Mouse (Mus musculus) forebrain, embryonic 10.5 days (tissue): ENCODE results near the gene Taf13. TPM values are rescaled to one million over a fixed set of nuclear protein-coding genes. Genes with fewer than 3 reads are reported as not detected.
A peak's percentile ranks its signal among the peaks of the same experiment; 100 is the strongest.
"Not testable (repeated sequence)": the region's sequence is repeated elsewhere in the genome, so short reads cannot be mapped to it uniquely, and the experiment has no call there.

Experiments used
- DNase-seq: peaks from one replicate; pipeline ENCODE4 v3.0.0-alpha.2; 2017; ENCODE audit warnings: low spot score; ENCODE audit errors: extremely low spot score
- H3K27ac ChIP-seq: fragments of 300-500 bp; sonication (generic); 2 replicates; pipeline ENCODE4 v1.5.1; 2016; ENCODE audit warnings: mild to moderate bottlenecking
- H3K27me3 ChIP-seq: fragments of 300-500 bp; sonication (generic); 2 replicates; pipeline ENCODE4 v1.6.1; 2016; ENCODE audit warnings: mild to moderate bottlenecking; ENCODE audit not compliant: poor library complexity, severe bottlenecking
- H3K36me3 ChIP-seq: fragments of 300-500 bp; sonication (generic); replicated peaks from 2 replicates; pipeline ENCODE4 v1.6.1; 2016; ENCODE audit warnings: mild to moderate bottlenecking, moderate library complexity
- H3K4me1 ChIP-seq: fragments of 300-500 bp; sonication (generic); 2 replicates; pipeline ENCODE4 v1.6.1; 2016
- H3K4me3 ChIP-seq: fragments of 300-500 bp; sonication (generic); 2 replicates; pipeline ENCODE4 v1.5.1; 2016; ENCODE audit warnings: mild to moderate bottlenecking, moderate library complexity
- H3K9me3 ChIP-seq: fragments of 300-500 bp; sonication (generic); 2 replicates; pipeline ENCODE4 v1.6.1; 2016; ENCODE audit warnings: mild to moderate bottlenecking, moderate library complexity
- WGBS: fragments of 180-500 bp; shearing (Covaris S2); methylation state at CpG from one replicate; pipeline ENCODE4 v1.1.7; 2016; 5-methylcytosine and 5-hydroxymethylcytosine counted together
- polyA plus RNA-seq: library from polyadenylated mRNA; unstranded; fragments of >200 nt; fragmentation: Nextera tagmentation; extraction: Ambion mirVana; gene quantifications from 2 replicates; pipeline ENCODE4 v1.2.1, GENCODE M21; 2016

Taf13 gene
- polyA plus RNA-seq, 1 experiment from 2014 or later: 58.2 TPM

DNA sequence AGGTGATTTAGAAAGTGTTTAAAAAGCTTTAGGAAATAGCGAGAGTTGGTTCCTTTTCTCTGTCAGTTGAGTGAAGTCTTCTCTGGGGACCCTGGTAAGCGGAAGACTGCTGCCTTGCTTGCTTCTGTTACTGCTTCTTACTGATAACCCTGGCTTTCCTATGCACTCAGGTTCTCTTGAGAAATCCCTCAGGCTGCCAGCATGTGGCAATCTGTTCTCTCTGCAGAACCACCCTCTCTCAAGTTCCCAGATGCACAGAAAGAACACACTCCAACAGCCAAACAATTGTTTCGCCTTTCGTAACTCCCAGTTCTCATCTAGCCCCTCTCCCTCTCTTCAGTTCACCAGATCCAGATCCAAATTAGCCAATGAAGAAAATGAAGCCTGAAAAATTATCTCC lies 13.6 kb upstream of the Taf13 start:
- H3K27ac ChIP-seq: no peak overlapping the region
- no peak overlapping the region for H3K4me3 ChIP-seq
- peaks cover 37% of the 10 kb centered on the region for H3K36me3 ChIP-seq
- WGBS: 88% methylated on average over 4 of the region's 4 CpGs
- H3K4me1 ChIP-seq: peaks cover 26% of the 10 kb centered on the region
- H3K9me3 ChIP-seq: no peaks in the 10 kb centered on the region
- no peaks in the 10 kb centered on the region for H3K27me3 ChIP-seq
- no peak for DNase-seq

DNA sequence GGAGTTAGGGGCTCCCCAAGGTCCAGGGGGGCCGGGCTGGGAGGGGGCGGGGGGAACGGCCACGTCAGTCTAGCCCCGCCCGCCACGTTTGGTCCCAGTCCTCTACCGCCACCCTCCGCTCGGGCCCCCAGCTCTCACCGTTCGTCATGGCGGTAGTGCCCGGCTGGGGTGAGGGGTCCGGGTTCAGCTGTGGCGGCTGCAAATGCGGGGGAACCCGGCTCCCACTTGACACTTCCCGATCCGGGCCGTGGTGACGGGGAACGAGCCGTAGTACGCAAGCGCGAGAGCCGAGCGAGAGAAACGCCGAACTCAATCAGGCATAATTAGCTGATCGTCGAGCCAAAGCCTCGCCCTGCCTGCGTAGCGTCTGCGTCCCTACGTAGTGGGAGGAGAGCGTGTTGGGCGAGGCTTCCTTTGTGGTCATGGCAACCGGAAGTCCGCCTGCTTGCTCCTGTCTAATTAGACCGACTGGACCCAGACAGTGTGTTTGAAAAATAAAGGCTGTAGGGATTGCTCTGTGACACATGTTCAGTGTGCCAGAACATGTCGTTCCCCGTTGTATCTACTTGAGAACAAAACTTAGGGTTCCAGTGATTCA lies 9.3 kb upstream of the Taf13 start, which contains the start of gene Tmem167b:
TSS of gene Tmem167b (minus strand) at position 334 of the 598 bp plus-strand sequence.
- peak within 1 kb of the TSS; percentile 91 for H3K27ac ChIP-seq
- peak within 1 kb of the TSS; percentile 92 for H3K4me3 ChIP-seq
- no peaks in the 10 kb centered on the region for H3K27me3 ChIP-seq
- DNase-seq: peak; percentile 97
- peaks cover 25% of the 10 kb centered on the region for H3K4me1 ChIP-seq
- WGBS: under 1% methylated on average over 45 of the region's 45 CpGs
- H3K9me3 ChIP-seq: no peaks in the 10 kb centered on the region
- H3K36me3 ChIP-seq: peaks cover 31% of the 10 kb centered on the region

DNA sequence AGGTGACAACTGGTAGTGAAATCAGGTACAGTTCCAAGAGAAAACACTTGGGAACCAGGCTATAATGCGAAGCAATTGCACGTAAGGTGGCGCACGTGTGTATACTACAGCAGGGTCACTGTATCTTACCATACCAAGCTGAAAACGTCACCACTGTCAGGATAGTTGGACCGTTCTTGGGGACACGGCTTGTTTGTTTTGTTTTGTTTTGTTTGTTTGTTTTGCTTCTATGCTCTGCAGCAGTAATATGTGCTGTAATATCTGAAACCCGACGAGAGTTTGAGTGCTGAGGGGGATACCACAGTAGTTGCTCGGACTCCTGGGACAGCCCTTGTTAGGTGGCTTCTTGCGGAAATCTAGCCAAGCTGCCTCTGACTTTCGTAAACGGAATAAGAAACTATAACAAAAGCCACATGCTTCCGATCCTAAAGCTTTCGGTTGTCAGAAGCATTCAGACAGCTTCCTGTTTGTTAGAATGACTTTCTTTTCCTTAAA lies 8.7 kb upstream of the Taf13 start:
- Histone ChIP-seq H3K27me3 (no peaks in the 10 kb centered on the region), H3K36me3 (peaks cover 26% of the 10 kb centered on the region), H3K9me3 (no peaks in the 10 kb centered on the region), H3K4me3 (peak overlapping the region; percentile 92), H3K27ac (peak overlapping the region; percentile 91), H3K4me1 (peaks cover 31% of the 10 kb centered on the region)
- no peak for DNase-seq
- WGBS: 16% methylated on average over 15 of the region's 15 CpGs

DNA sequence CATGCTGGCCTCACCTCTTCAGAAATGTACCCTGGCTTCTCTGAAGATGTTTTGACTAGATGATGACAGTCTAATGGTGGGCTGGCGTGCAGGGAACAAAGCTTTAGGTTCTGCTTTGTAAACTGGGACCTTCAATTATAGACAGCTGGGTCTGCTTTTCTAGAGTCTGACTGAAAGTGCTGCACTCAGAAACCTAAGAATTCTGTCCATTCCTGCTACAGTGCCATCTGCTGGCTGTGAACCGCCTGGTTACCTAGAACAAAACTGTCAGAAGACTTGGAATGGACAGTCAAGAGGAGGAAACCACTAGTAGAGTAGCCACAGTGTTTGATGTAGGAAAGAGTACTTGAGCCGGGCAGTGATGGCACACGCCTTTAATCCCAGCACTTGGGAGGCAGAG lies 8.2 kb upstream of the Taf13 start:
- H3K9me3 ChIP-seq: no peaks in the 10 kb centered on the region
- H3K27me3 ChIP-seq: no peaks in the 10 kb centered on the region
- peaks cover 35% of the 10 kb centered on the region for H3K4me1 ChIP-seq
- WGBS: 9% methylated on average over 4 of the region's 4 CpGs
- peaks cover 21% of the 10 kb centered on the region for H3K36me3 ChIP-seq
- DNase-seq: peak; percentile 78
- peak overlapping the region; percentile 92 for H3K4me3 ChIP-seq
- H3K27ac ChIP-seq: peak overlapping the region; percentile 91

DNA sequence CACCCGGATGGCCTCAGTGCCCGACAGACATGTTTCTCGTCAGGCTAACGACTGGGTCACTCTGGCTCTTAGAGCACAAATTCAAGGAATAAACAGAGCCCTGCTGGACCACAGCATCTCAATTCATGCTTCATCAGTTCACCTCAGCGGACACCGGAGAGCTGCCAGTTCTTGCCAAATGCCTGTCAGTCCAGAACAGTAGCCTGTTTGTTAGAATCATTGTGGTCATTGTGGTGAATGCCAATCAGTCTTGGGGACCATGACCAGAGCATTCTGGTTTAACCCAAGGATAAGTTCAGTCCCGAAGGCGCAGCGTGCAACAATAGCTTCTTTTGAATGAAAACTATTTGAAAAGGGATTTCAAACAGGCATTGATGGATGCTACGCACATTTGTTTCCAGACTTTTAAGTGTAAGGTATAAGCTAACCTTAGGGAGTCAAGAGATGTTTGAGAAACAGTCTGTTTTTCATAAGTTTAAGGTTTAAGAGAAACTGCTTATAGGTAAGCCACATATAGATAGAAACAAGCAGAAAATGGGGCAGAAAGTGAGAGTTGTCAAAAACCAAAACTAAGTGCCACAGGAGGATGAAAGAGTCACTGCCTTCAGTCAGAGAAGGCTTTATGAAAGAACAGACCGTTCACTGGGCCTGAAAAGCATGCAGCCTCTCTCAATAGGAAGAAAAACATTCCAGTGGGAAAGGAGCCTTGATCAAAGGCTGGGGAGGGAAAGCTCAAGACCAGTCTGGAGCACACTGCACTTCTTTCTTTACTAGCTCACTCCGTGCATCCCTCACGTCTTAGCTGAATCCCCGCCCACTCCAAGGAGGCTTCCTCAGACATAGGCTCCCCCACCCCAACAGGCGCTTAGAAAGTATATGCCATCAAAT lies 3.3 kb upstream of the Taf13 start:
- WGBS: 13% methylated on average over 15 of the region's 15 CpGs
- Histone ChIP-seq H3K4me3 (peak overlapping the region; percentile 18; the same call in 1 of the 2 replicates), H3K27ac (peak overlapping the region; percentile 83), H3K27me3 (no peaks in the 10 kb centered on the region), H3K4me1 (peaks cover 40% of the 10 kb centered on the region), H3K9me3 (no peaks in the 10 kb centered on the region), H3K36me3 (no peaks in the 10 kb centered on the region)
- DNase-seq: peak; percentile 45

DNA sequence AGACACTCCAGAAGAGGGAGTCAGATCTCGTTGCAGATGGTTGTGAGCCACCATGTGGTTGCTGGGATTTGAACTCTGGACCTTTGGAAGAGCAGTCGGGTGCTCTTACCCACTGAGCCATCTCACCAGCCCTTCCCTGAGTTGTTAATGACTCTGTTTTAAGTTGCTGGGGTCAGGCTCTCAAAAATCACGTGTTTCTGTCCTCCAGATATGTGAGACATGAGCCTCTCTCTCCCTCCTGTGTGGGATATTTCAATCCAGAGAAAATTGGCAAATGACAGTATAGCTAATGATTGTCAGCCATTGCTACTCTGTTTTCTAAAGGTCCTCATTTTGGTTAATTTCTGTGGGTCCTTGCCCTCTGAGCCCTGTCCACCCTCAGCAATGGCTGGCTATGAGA lies 1.9 kb upstream of the Taf13 start:
- H3K4me3 ChIP-seq, H3K27ac ChIP-seq, H3K27me3 ChIP-seq, H3K36me3 ChIP-seq, H3K9me3 ChIP-seq, DNase-seq: not testable (repeated sequence)
- 62% methylated on average over 3 of the region's 3 CpGs for WGBS
- peaks cover 45% of the 10 kb centered on the region for H3K4me1 ChIP-seq

DNA sequence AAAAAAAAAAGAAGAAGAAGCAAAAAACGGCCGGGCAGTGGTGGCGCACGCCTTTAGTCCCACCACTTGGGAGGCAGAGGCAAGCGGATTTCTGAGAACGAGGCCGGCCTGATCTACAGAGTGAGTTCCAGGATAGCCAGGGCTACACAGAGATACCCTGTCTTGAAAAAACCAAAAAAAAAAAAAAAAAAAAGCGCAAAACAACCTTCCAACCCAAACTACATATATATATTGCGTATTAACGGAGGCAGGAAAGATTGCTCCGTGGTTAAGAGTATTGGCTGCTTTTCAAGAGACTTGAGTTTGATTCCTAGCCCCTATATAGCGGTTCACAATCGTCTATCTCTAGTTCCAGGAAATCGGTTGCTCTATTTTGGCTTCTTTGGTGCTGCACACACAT lies 685 bp upstream of the Taf13 start:
- Histone ChIP-seq H3K27me3 (no peaks in the 10 kb centered on the region), H3K4me3 (no peak overlapping the region), H3K27ac (no peak overlapping the region), H3K4me1 (peaks cover 45% of the 10 kb centered on the region), H3K9me3 (no peaks in the 10 kb centered on the region), H3K36me3 (peaks cover 3% of the 10 kb centered on the region)
- 87% methylated on average over 14 of the region's 14 CpGs for WGBS
- DNase-seq: no peak

DNA sequence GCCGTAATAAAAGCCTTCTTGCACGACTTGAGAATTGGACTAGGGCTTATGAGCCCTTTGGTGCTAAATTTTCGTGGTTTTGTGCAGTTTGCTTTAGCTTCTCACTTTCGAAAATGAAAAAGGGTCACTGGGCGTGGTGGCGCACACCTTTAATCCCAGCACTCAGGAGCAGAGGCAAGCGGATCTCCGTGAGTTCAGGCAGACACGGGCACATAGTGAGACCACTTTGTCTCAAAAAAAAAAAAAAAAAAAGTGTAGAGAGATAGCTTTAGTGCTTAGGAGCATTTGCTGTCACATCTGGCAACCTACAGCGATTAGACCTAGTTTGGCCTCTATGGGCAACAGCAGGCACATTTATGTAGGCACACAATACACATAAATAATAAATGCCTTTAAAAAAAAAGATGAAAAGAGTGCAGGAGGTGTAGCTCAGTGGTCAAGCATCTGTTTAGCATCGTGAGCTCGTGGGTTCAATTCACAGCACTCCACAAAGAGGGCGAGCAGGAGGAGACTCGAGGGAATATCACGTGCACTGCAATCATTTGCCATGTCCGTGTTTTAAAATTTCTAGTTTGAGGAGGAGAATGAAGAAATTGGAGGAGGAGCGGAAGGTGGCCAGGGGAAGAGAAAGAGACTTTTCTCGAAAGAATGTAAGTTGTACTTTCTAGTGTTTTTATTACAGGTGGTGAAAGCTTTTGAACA lies 962 bp downstream of the Taf13 start:
- DNase-seq: no peak
- no peaks in the 10 kb centered on the region for H3K9me3 ChIP-seq
- 61% methylated on average over 18 of the region's 18 CpGs for WGBS
- H3K27me3 ChIP-seq: no peaks in the 10 kb centered on the region
- H3K4me1 ChIP-seq: peaks cover 42% of the 10 kb centered on the region
- peaks cover 15% of the 10 kb centered on the region for H3K36me3 ChIP-seq
- H3K4me3 ChIP-seq: peak overlapping the region; percentile 75
- peak overlapping the region; percentile 88 for H3K27ac ChIP-seq

DNA sequence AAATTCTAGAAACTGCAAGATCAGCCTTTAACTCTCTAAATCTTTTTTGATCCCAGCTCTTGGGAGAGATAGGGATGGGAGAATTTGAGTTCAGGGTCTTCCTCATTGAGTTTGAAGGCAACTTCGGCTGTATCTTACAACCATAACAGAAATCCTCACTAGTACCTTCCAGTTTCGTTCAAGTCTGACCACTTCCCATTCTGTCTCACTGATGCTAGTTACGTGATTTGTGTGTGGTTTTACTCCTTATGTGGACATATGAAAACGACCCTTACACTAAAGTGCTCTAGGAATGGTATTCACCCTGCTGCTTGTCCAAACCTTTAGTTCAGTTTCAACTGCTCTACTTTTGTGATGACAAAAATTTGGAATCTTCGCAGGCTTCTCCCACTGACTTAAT lies 2.5 kb downstream of the Taf13 start:
- H3K36me3 ChIP-seq: peaks cover 30% of the 10 kb centered on the region
- no peaks in the 10 kb centered on the region for H3K27me3 ChIP-seq
- H3K4me1 ChIP-seq: peaks cover 26% of the 10 kb centered on the region
- H3K27ac ChIP-seq: no peak overlapping the region
- H3K4me3 ChIP-seq: peak overlapping the region; percentile 2; the same call in 1 of the 2 replicates
- no peaks in the 10 kb centered on the region for H3K9me3 ChIP-seq
- DNase-seq: no peak
- 90% methylated on average over 5 of the region's 5 CpGs for WGBS

DNA sequence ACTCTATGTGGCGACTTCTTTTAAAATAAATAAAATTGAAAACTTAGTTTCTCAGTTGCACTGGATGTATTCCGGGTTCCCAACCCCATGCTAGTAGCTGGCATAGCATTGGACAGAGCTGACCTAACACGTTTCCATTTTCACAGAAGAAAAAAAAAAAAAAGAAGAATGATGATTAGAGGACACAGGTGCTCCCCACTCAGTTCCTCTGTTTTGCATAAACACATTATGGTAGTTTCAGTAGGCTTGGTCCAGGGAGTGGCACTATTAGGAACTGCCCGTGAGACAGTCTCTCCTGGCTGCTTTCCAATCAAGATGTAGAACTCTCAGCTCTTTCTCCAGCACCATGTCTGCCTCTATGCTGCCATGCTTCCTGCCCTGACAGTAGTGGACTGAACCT lies 13.1 kb downstream of the Taf13 start:
- H3K36me3 ChIP-seq: peaks cover 24% of the 10 kb centered on the region
- H3K27ac ChIP-seq: no peak overlapping the region
- no peak for DNase-seq
- no peaks in the 10 kb centered on the region for H3K9me3 ChIP-seq
- WGBS: 84% methylated on average over 4 of the region's 4 CpGs
- H3K4me1 ChIP-seq: 0 out of 2 replicates have a peak, but pooled peaks cover 5% of the 10 kb centered on the region
- H3K4me3 ChIP-seq: no peak overlapping the region
- no peaks in the 10 kb centered on the region for H3K27me3 ChIP-seq

DNA sequence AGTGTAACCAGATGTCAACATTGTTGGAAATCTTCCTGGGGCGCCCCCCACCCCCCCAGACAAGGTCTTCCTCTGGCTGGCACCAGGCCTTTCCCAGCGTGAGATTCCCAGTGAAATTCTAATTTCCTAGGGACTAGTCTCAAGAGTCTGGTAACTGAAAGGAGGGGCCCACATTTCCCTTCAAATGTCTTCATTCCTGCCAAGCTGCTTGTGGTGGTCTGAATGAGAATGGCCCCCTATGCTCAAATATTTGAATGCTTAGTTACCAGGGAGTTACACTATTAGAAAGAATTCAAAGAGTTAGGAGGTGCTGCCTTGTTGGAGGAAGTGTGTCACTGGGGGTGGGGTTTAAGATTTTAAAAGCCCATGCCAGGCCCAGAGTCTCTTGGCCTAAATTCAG lies 16.9 kb downstream of the Taf13 start:
- DNase-seq: no peak
- H3K27ac ChIP-seq: no peak overlapping the region
- H3K27me3 ChIP-seq: no peaks in the 10 kb centered on the region
- no peaks in the 10 kb centered on the region for H3K9me3 ChIP-seq
- peaks cover 30% of the 10 kb centered on the region for H3K4me1 ChIP-seq
- 67% methylated on average over 2 of the region's 2 CpGs for WGBS
- H3K4me3 ChIP-seq: no peak overlapping the region
- peaks cover 7% of the 10 kb centered on the region for H3K36me3 ChIP-seq

DNA sequence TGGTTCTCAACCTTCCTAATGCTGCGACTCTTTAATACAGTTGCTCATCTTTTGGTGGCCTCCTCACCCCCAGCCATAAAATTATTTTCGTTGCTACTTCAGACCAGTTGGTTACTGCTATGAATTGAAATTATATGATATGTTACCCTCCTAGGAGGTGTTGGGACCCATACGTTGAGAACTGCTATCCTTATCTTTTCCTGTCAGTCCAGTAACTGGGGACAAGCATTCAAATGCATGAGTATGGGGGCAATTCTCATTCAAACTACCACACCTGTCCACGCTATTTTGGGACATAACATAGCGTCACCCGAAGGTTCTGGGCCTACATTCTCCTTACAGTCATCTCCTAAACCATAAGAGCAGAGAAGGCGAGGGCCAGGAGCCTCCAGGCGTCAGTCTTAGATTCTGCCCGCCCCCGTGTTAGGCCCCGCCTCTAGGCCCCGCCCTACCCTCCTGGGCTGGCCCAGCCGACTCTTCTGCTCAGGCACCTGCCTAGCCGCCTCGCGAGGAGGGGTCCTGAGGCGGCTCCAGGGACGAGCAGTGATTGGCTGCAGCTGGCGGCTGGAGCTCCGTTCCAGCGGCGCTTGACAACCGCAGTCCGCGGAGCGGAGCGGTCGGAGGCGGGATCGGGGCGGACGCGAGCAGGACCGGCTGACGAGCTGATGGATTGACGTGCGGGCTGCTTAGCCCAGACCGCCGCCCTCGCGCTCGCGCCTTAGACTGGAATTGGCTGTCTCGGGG lies 19.5 kb downstream of the Taf13 start, which contains the start of gene Wdr47:
TSS of gene Wdr47 (plus strand) at position 494 of the 744 bp plus-strand sequence.
- Histone ChIP-seq H3K9me3 (no peaks in the 10 kb centered on the region), H3K27ac (peak within 1 kb of the TSS; percentile 88), H3K4me3 (peak within 1 kb of the TSS; percentile 99), H3K27me3 (no peaks in the 10 kb centered on the region), H3K36me3 (no peaks in the 10 kb centered on the region), H3K4me1 (peaks cover 30% of the 10 kb centered on the region)
- peak; percentile 96 for DNase-seq
- 6% methylated on average over 44 of the region's 44 CpGs for WGBS
